Mouse (Mus musculus) liver, embryonic 16.5 days (tissue): ENCODE data around the gene Trim69. TPM values are rescaled to one million over a fixed set of nuclear protein-coding genes. Genes with fewer than 3 reads are reported as not detected.

Source experiments
- ATAC-seq: fragments of 200-750 bp; cut with Nextera tagmentation; 2 replicates; pipeline ENCODE4 v1.8.0; 2017; ENCODE audit warnings: low read depth, mild to moderate bottlenecking, moderate number of reproducible peaks, moderate library complexity
- H3K27ac ChIP-seq: fragments of 300-500 bp; sonication (generic); 2 replicates; pipeline ENCODE4 v1.5.1; 2014; ENCODE audit warnings: mild to moderate bottlenecking, low read length
- H3K27me3 ChIP-seq: fragments of 300-500 bp; sonication (generic); 2 replicates; pipeline ENCODE4 v1.6.1; 2014; ENCODE audit warnings: low read depth, low read length, mixed read lengths; ENCODE audit not compliant: control insufficient read depth, insufficient read depth
- H3K36me3 ChIP-seq: fragments of 300-500 bp; sonication (generic); 2 replicates; pipeline ENCODE4 v1.6.1; 2014; ENCODE audit warnings: mild to moderate bottlenecking; ENCODE audit not compliant: control insufficient read depth, insufficient read depth
- H3K4me1 ChIP-seq: fragments of 300-500 bp; sonication (generic); 2 replicates; pipeline ENCODE4 v1.6.1; 2014; ENCODE audit warnings: low read depth, low read length, mixed read lengths; ENCODE audit not compliant: control insufficient read depth
- H3K4me2 ChIP-seq: fragments of 300-500 bp; sonication (generic); 2 replicates; pipeline ENCODE4 v1.6.1; 2014; ENCODE audit warnings: low read depth, low read length, mixed read lengths
- H3K4me3 ChIP-seq: fragments of 300-500 bp; sonication (generic); 2 replicates; pipeline ENCODE4 v1.5.1; 2014; ENCODE audit warnings: low read depth, mild to moderate bottlenecking, low read length
- H3K9ac ChIP-seq: fragments of 300-500 bp; sonication (generic); 2 replicates; pipeline ENCODE4 v1.6.1; 2014; ENCODE audit warnings: low read depth, low read length
- H3K9me3 ChIP-seq: fragments of 300-500 bp; sonication (generic); replicated peaks from 2 replicates; pipeline ENCODE4 v1.6.1; 2016; ENCODE audit warnings: low read length; ENCODE audit not compliant: control insufficient read depth
- WGBS: fragments of 180-500 bp; shearing (Covaris S2); extraction: QIAGEN DNeasy Blood & Tissue Kit; methylation state at CpG from one replicate; pipeline ENCODE4 v1.1.7; 2014; ENCODE audit not compliant: insufficient replicate concordance; 5-methylcytosine and 5-hydroxymethylcytosine counted together
- polyA plus RNA-seq: library from polyadenylated mRNA; unstranded; fragments of >200 nt; fragmentation: Nextera tagmentation; extraction: Ambion mirVana; gene quantifications from 2 replicates; pipeline ENCODE4 v1.2.1, GENCODE M21; 2015

Trim69 gene
- polyA plus RNA-seq, 1 experiment from 2014 or later = 0.05 TPM

DNA sequence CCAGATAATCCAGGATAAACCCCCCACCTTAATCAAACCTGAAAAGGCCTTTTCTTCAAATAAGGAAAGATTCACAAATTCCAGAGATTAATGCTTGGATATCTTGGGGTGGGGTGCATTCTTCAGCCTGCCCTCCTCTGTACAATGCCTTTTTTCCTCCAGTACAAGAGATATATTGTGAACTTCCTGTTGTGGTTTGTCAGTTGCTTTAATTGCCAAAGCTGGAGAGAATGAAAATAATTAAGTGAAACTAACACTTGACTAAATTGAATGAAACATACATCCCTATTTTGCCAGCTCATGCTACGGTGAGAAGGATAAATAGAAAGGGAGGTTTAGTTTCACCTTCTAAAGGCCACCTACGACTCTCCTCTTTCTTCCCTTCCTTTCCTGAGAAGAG is 57.7 kb downstream of the Trim69 start:
- Histone ChIP-seq H3K4me2 (no peak overlapping the region), H3K27ac (no peak overlapping the region), H3K4me1 (peaks cover 8% of the 10 kb centered on the region), H3K9ac (no peak overlapping the region), H3K27me3 (no peaks in the 10 kb centered on the region), H3K36me3 (no peaks in the 10 kb centered on the region), H3K4me3 (no peak overlapping the region), H3K9me3 (no peaks in the 10 kb centered on the region)
- 34% methylated on average over 2 of the region's 2 CpGs for WGBS
- no peak for ATAC-seq

DNA sequence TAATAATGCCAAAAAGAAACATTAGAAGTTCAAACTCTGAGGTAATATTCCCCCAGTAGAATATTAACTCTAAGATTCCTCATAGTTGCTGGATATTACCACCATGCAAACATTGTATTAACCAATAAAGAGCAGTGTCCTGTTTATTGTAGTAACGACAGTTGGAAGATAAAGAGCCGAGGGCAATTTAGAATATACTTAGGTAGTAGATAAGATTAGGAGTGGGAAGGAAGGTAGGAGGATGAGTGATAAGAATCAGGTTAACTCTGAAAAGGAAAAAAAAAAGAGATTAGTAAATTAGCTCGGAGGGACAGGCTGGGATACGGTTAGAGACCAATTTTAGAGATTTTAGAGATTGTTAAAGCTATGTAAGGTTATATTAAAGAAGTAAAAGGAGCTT is 60.9 kb downstream of the Trim69 start:
- 13% methylated on average over 4 of the region's 4 CpGs for WGBS
- Histone ChIP-seq H3K4me1 (peaks cover 11% of the 10 kb centered on the region), H3K9me3 (no peaks in the 10 kb centered on the region), H3K36me3 (no peaks in the 10 kb centered on the region), H3K27ac (no peak overlapping the region), H3K4me2 (no peak overlapping the region), H3K4me3 (no peak overlapping the region), H3K9ac (no peak overlapping the region), H3K27me3 (no peaks in the 10 kb centered on the region)
- no peak for ATAC-seq

DNA sequence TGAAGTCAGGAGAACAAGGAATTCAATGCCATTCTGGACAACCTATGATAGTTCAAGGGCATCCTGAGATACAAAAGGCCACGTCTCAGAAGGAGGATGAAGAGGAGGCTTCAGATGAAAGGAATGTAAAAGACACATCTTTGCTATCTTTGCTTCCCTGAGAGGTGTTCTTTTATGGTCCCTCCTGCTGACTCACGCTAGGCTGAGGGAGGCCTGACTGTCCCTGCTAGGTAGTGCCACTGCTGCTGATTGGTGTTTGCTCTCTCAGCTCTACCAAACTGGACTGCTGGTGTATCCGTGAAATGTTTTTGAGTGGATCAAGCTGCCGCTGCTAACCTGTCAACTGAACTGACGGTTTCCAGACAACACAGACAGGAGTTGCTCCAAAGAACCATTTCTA is 61.3 kb downstream of the Trim69 start:
- Histone ChIP-seq H3K9me3 (no peaks in the 10 kb centered on the region), H3K4me2 (no peak overlapping the region), H3K36me3 (no peaks in the 10 kb centered on the region), H3K4me3 (no peak overlapping the region), H3K9ac (no peak overlapping the region), H3K27ac (no peak overlapping the region), H3K27me3 (no peaks in the 10 kb centered on the region), H3K4me1 (peaks cover 14% of the 10 kb centered on the region)
- WGBS = 32% methylated on average over 5 of the region's 5 CpGs
- peak; percentile 51; the same call in 1 of the 2 replicates for ATAC-seq

DNA sequence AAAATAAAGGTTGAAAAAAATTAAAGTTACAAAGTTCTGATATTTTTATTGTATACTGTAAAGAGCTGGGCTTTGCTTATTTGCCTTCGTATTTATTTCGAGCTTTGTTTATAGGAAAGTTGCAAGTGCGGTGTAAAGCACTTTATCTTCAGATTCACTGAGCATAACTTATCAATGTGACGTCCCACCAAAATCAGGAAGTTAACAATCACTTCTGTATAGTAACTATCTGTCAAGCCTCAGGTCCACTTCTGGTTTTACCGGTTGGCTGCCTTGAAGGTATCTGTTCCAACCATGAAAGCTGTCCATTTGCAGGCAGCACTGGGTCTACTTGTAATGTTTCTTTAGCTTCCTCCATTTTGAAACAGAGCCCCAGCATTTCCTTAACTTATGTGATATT is 61.8 kb downstream of the Trim69 start:
- ATAC-seq = no peak
- 38% methylated on average over 5 of the region's 5 CpGs for WGBS
- Histone ChIP-seq H3K27ac (no peak overlapping the region), H3K36me3 (no peaks in the 10 kb centered on the region), H3K9ac (no peak overlapping the region), H3K4me1 (peaks cover 15% of the 10 kb centered on the region), H3K9me3 (no peaks in the 10 kb centered on the region), H3K4me2 (no peak overlapping the region), H3K4me3 (no peak overlapping the region), H3K27me3 (no peaks in the 10 kb centered on the region)

DNA sequence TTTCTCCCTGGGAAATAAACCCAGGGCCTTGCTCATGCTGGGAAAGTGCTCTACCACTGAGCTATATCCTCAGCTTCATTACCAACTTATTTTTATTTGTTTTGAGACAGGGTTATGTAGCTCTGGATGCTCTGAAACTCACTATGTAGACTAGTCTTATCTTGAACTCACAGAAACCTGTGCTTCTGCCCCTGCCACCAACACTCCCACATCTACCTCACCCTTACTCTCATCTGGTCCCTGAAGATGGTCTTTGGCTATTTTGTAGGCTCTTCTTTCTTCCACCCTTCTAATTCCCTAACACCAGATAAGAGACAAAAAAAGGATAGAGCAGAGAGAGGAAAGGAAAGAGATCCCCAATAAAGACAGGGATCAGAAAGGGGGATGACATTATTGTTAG is 63.2 kb downstream of the Trim69 start:
- Histone ChIP-seq H3K4me3 (no peak overlapping the region), H3K36me3 (no peaks in the 10 kb centered on the region), H3K4me2 (no peak overlapping the region), H3K9ac (no peak overlapping the region), H3K27ac (no peak overlapping the region), H3K4me1 (peaks cover 18% of the 10 kb centered on the region), H3K27me3 (no peaks in the 10 kb centered on the region), H3K9me3 (no peaks in the 10 kb centered on the region)
- ATAC-seq = peak; percentile 62; the same call in 1 of the 2 replicates

Other genes starting within 250 kb of the Trim69 start
- 15.9 and 16.9 TPM in 2 replicates for gene Ctdspl2, start 204.7 kb upstream of the Trim69 start, polyA plus RNA-seq
- 0.05 TPM in 1 of 2 replicates, not detected in the other for gene Mageb3, start 204.6 kb upstream of the Trim69 start, polyA plus RNA-seq
- 7.4 and 7.8 TPM in 2 replicates for gene Eif3j1, start 132.2 kb upstream of the Trim69 start, polyA plus RNA-seq
- gene Spg11, start 42.3 kb upstream of the Trim69 start, polyA plus RNA-seq = 3.2 and 3.5 TPM in 2 replicates
- 426 and 495 TPM in 2 replicates for gene B2m, start 13.0 kb upstream of the Trim69 start, polyA plus RNA-seq
- gene Patl2, start 25.5 kb downstream of the Trim69 start, polyA plus RNA-seq = 0.04 and 0.07 TPM in 2 replicates
- not detected in 2 replicates for gene Terb2, start 25.6 kb downstream of the Trim69 start, polyA plus RNA-seq
- 193 and 196 TPM in 2 replicates for gene Sord, start 74.0 kb downstream of the Trim69 start, polyA plus RNA-seq
- not detected in 2 replicates for gene Duox2, start 137.7 kb downstream of the Trim69 start, polyA plus RNA-seq
- not detected in 2 replicates for gene Duoxa2, start 138.2 kb downstream of the Trim69 start, polyA plus RNA-seq
- 0.05 TPM in 1 of 2 replicates, not detected in the other for gene Duoxa1, start 153.0 kb downstream of the Trim69 start, polyA plus RNA-seq
- not detected in 2 replicates for gene Duox1, start 155.0 kb downstream of the Trim69 start, polyA plus RNA-seq
- 0.89 and 1.3 TPM in 2 replicates for gene Shf, start 208.5 kb downstream of the Trim69 start, polyA plus RNA-seq